Mouse (Mus musculus): ENCODE data around the gene Sbf2.
"Not testable (repeated sequence)": the region's sequence is repeated elsewhere in the genome, so short reads cannot be mapped to it uniquely, and the experiment has no call there.

The Sbf2 gene

GRCm38 (mm10) chr7:110629892-110630666 is 15.4 kb upstream of the Sbf2 start:
- peak; percentile 87 for DNase-seq (ENCODE audit: low read depth, low spot score)

- DNase-seq (ENCODE audit: low read depth, low spot score), result no peak
These were observed 14.1 kb upstream of the Sbf2 start for GRCm38 (mm10) chr7:110628611-110629354.

- DNase-seq (ENCODE audit: low read depth, low spot score), result no peak
These were observed 13.5 kb upstream of the Sbf2 start for GRCm38 (mm10) chr7:110628273-110628600.

- DNase-seq (ENCODE audit: low read depth, low spot score), result peak; percentile 79
These were observed 13.0 kb upstream of the Sbf2 start, which contains the start of gene Adm for GRCm38 (mm10) chr7:110627486-110628272. Gene Adm, plus strand, starts transcription at chr7:110627661.

DNA sequence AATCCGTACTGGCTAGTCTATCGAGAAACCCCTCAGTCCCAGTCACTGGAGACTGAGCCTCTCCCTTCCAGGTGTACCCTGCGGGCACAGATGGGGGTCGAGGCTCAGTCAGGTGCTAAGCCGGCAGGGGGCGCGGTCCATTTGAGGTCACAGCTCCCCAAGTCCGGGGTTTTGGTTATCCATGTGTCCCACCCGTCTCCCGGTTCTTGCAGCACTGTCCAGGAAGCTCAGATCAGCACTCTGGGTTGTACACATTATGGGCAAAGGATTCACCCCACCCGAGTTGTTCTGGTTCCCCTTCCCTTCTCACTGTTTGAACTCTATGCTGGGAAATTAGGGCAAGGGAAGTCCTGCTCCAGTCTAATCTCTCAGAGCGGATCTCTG is 12.4 kb upstream of the Sbf2 start:
- DNase-seq (ENCODE audit: low read depth, low spot score), result no peak

GRCm38 (mm10) chr7:110626186-110627098 is 11.7 kb upstream of the Sbf2 start:
- no peak for DNase-seq (ENCODE audit: low read depth, low spot score)

- DNase-seq (ENCODE audit: low read depth, low spot score), result no peak
These were observed 10.8 kb upstream of the Sbf2 start for GRCm38 (mm10) chr7:110625489-110625888.

- DNase-seq (ENCODE audit: low read depth, low spot score), result no peak
These were observed 10.2 kb upstream of the Sbf2 start for GRCm38 (mm10) chr7:110624961-110625360.

DNA sequence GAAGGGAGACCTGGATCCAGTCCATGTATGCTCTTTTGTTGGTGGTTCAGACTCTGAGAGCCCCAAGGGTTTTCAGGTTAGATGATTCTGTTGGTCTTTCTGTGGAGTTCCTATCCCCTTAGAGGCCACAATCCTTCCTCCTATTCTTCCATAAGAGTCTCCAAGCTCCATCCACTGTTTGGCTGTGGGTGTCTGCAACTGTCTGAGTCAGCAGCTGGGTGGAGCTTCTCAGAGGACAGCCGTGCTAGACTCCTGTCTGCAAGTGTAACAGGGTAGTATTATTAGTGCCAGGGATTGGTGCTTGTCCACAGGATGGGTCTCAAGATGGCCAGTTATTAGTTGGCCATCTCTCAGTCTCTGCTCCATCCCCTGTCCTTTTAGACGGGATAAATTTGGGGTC is 9.3 kb upstream of the Sbf2 start:
- no peak for DNase-seq (ENCODE audit: low read depth, low spot score)

DNA sequence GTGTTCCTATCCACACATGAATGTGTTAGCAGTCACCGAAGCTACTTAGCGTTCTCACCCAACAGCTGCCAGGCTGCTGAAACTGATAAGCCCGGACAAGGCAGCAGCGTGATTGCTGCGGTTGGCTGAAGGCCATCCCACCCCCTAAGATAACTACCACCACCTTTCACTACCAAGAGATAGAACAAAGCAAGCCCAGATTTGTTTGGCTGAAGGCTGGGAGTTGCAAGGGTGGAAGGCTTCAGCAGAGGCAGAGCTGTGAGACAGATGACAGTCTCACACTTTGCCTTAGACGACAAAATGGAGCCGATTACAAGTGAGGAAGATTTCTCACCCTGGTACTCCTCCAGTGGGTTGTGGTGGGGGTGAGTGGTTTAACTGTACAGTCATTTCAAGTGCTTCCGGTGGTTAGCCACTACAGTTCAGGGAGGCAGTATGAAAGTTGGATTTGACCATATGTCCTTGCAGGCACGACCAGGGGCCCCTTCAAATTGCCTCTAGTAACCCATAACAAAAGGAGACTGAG is 4.4 kb upstream of the Sbf2 start:
- DNase-seq (ENCODE audit: low read depth, low spot score), result no peak

DNA sequence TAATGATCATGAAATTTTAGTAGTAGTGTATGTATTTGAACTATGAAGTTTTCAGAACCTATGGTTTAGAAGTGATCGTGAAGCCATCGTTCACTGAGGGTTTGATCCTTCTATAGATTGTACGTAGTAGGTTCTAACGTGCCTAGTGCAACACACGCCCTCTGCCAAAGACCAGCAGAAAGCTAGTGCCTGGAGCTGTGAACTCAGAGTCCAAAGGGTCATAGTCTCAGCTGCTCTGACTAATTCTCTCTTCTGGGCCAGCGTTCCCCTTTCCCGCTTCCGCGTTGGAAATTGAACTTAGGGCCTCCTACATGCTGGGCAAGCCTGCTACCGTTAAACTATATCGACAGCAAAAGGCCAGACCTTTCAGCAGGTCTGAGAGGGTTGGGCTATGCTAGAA is 1.1 kb upstream of the Sbf2 start:
- DNase-seq (ENCODE audit: low read depth, low spot score), result no peak

DNA sequence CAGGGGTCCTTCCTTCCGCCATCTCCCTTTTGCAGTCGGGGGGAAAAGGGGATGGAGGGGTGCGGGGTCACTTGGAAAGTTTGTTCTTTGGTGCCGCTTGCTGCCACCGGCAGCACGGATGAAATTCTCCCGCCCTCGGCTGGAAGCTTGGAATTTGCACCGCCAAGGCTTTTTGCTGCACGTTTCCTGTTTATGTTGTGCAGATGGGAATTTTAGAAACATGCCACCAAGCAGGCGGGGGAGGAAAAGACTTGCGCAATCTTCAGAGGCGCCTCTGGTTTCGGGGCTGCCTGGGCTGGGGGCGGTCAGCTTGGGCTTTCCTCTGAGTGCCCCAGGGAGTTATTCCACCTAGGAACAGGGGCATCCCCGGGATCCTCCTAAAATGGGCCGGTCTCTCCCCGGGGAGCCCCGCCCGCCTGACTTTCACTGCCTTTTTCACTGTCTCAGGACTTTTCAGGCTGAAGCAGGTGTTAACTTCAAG is 469 bp upstream of the Sbf2 start:
- no peak for DNase-seq (ENCODE audit: low read depth, low spot score)

DNA sequence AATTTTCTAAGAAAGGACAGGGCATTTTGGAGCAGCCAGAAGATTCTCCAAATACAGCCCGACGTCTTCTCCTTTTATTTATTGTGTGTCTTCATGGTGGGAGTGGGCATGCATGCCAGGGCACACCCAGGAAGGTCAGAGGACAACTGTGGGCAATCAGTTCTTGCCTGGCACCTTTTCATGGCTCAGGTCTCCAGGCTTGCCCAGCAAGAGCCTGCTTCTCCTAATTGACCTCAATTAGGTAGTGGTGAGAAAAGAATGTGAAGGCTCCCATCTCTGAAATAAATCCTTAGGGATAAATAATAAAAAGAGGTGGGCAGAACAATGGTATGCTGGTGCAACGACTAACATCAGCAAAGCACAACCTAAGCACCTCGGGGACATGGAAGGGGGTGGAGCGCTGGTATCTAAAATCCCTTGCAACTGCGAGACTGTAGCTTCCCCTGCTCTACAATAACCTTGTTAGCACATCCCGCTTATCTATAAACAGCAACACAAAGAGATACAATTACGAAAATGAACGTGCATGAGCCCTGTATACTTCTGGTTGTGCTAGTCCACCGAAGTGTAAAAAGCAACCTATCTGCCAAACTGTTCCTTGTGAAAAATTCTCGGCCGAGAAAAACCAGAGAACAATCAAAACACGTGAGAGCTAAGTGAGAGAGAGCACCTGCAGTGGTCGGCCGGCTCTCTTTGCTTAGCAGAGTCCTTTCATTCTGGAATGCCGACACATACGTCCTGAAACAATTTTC is 1.2 kb downstream of the Sbf2 start:
- DNase-seq (ENCODE audit: low read depth, low spot score), result no peak

GRCm38 (mm10) chr7:110606906-110607305 is 7.8 kb downstream of the Sbf2 start:
- no peak for DNase-seq (ENCODE audit: low read depth, low spot score)

DNA sequence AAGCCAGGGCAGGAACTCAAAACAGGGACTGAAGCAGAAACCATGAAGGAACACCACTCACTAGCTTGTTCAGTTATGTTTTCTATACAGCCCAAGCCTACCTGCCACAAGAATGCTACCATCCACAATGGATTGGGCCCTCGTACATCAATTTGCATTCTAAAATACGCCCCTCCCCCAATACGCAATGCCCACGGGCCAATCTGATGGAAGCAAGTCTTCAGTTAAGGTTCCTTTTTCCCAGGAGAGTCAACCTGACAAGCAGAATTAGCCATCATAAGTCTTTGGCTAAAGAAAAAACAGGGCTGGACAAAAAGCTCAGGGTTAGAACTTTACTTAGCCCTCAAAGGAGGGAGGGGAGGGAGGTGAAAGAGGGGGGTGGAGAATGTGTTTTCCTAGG is 9.2 kb downstream of the Sbf2 start:
- DNase-seq (ENCODE audit: low read depth, low spot score), result no peak

DNA sequence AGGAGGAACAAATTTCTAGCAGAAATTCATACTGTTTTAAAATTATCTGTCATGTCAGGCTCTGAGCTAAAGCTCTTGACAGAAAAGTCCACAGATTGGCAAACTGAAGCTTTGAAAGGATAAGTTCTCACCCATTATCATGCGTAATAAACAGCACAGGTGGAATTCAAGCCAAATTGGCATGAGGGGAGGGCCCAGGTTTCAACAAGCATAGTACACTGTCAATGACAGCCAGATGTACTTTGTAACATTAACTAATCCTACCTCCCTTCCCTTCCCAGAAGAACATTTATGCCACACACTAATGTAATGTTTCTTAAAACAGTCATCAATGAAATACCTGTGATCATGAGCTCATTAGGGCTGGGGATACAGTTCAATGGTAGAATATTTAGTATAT is 17.6 kb downstream of the Sbf2 start:
- DNase-seq (ENCODE audit: low read depth, low spot score), result no peak

DNA sequence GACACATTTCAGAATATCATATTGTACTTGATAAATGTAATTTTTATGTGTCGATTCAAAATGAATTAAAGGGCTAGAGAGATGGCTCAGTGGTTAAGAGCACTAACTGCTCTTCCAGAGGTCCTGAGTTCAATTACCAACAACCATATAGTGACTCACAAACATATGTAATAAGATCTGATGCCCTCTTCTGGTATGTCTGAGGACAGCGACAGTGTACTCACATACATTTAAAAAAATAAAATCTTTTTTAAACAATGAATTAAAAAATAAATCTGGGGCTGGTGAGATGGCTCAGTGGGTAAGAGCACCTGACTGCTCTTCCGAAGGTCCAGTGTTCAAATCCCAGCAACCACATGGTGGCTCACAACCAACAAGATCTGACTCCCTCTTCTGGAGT is 20.7 kb downstream of the Sbf2 start:
- DNase-seq (ENCODE audit: low read depth, low spot score), result not testable (repeated sequence)

DNA sequence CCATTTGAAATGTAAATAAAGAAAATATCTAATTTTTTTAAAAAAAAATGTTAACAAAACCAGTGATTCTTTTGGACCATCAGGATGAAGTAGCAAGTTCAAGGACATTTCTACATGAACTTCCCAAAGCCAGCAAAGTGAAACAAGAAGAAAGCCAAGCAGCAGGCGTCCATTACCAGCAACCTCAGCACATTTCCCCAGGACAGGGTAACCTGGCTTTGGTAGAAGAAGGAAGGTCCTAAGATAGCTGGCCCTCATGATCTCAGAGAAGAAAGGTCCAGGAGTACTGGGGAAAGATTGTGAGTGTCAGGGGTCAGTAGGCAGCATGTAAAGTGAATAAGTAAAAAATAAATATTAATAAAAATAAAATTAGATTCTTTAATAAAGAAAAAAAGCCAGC is 27.0 kb downstream of the Sbf2 start:
- no peak for DNase-seq (ENCODE audit: low read depth, low spot score)

DNA sequence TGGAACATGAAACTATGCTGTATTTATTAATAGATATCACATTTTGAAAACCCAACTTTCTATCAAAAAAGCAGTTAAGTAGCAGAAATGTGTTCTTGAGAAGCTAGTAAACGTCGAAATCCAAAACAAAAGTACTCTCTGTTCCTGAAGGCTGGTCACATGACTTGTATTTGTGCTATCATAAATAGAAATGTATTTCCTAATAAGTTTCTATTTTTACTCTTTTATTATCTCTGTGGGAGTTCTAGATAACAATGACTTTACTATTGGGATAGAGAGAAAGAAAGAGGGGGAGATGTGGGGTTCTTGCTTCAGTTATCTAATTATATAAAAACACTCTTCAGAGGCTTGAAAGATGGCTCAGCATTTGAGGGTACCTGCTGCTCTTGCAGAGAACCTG is 29.5 kb downstream of the Sbf2 start:
- DNase-seq (ENCODE audit: low read depth, low spot score), result peak; percentile 18

GRCm38 (mm10) chr7:110584159-110584558 is 30.6 kb downstream of the Sbf2 start:
- DNase-seq (ENCODE audit: low read depth, low spot score), result no peak
